Mouse (Mus musculus) cerebellum, postnatal 10 days (tissue): Measurements from ENCODE around the gene Atxn10.

Experiments
- DNase-seq, 2 experiments: peaks; one replicate each; pipeline ENCODE4 v3.0.0; 2021; ENCODE audit warnings: mixed read lengths in 2 of 2

The Atxn10 gene

DNA sequence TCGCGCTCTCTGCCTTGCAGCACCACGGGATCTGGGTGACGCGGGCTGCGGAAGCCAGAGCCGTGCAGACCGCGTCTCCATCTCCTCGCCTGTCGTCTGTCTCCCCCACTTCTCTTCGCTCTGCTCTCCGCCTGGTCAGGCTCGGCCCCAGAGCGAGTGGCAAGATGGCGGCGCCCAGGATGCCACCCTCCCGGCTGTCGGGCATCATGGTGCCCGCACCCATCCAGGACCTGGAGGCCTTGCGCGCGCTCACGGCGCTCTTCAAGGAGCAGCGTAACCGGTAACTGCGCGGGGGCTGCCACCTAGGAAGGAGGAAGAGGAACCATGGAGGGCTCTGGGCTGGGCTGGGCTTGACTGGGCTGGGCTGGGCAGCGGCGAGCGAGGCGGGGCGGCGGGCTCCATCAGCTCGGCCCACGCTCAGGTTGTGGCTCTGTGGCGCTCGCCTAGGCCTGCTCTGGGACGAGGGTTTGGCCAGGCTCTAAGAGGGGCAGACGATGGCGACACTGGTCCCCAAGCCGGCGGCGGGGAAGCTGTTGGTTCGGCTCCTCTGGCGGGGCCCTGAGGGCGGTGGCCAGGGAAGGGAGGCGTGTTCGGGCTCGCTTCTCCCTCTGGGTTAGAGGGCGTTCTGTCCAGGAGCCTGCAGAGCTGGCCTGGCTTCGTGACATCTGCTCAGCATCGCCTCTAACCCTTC, 401 bp downstream of the Atxn10 start:
- DNase-seq: peak; percentile 88 to 89

DNA sequence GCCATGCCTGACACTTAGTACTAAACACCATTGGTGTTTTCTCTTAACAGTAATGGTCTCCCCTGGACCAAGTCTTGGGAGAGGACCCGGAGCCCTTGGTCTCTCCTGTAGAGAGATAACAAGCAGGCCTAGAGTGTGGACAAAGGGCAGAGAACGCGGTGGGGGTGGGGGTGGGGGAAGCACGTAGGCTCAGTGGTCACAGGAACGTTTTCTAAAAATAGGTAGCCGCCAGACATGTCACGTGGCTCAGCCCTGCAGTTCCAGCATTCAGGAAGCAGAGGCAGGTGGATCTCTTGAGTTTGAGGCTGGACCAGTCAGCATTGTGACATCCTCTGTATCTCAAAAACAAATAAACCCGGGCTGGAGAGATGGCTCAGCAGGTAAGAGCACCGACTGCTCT, 1.2 kb downstream of the Atxn10 start:
- DNase-seq: peak in 1 of 2 experiments; percentile 36

DNA sequence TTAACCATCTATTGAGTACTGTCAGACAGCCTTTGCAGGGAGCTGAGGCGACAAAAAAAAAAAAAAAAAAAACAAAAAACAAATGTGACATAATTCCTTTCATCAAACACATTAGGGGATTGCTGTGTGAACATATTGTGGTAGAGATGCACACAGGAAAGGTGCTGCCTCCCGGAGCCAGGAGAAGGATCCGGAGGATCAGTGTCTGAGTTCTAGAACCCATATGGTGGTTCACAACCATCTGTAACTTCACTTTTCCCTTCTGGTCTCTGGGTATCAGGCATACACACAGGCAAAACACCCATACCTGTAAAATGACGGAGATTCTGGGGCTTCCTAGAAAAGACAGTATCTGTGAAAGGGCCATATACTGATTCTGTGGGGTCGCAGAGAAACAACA, 1.9 kb downstream of the Atxn10 start:
- no peak for DNase-seq

DNA sequence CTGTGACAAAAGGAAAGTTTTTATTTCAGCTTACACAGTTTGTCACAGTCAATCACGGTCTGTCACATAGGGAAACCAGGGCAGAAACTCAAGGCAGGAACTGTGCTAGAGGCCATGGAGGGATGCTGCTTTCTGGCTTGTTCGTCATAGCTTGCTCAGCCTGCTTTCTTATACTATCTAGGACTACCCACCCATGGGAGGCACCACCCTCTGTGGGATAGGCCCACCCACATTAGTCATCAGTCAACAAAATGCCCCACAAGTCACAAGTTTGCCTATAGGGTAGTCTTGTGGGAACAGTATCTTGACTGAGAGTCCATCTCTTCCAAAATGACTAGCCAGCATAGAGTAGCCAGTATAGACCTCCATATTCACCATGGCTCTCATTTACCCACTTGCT, 6.2 kb downstream of the Atxn10 start:
- no peak for DNase-seq

DNA sequence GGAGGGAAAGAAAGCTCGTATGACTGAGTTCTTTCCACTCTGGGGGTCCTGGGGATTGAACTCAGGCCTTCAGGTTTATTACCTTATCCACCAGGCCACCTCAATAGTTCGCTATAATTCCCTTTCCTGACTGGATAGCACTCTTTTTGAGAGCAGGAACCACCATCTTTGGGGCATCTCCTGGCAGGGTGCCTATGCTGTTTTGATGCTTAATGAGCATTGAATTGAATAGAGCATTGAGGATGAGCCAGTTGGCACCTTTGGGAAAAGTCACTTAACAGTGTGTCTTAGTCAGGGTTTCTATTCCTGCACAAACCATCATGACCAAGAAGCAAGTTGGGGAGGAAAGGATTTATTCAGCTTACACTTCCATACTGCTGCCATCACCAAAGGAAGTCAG, 8.6 kb downstream of the Atxn10 start:
- DNase-seq: peak; percentile 47 to 52

DNA sequence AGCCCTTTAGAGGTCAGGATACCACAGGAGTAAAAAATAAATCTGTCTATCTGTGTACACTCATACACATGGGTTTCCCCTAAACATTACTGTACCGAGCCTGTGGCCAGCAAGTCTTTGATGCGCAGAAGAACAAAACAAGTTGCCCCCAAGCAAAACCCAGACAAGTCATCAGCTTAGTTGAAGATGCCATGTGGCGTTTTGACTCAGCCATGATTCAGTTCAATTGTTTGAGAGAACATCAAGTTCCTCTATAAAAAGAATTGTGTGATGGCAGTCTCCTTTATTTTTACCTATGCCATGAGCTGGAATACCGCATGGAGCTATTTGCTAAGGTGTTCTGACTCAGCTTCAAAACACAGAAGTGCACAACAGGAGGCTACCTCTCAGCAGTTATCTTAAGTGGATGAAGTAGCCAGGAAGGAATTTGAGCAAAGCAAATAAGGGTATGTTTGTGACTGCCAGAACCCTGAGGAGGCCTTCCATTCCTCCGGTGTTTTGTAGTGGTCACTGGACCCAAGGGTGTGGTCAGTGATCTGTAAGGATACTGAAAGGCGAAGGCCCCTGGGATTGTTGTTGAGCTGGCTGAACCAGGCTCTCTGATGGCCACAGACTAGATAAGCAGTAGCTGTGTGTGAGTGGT, 11.1 kb downstream of the Atxn10 start:
- no peak for DNase-seq

DNA sequence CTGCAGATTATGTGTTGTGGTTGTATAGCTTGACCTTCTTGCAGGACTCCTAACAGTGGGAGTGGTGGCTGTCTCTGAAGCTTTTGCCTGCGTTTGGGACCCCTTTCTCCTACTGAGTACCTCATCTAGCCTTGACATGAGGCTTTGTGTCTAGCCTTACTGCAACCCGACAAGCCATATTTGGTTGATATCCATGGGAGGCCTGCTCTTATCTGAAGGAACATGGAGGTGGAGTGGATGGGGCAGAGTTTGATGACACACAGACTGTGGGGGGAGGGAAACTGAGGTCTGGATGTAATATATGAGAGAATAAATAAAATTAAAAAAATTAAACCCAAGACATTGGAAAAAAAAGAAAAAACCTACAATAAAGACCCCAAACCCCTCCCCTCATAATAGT, 14.1 kb downstream of the Atxn10 start:
- DNase-seq: no peak

DNA sequence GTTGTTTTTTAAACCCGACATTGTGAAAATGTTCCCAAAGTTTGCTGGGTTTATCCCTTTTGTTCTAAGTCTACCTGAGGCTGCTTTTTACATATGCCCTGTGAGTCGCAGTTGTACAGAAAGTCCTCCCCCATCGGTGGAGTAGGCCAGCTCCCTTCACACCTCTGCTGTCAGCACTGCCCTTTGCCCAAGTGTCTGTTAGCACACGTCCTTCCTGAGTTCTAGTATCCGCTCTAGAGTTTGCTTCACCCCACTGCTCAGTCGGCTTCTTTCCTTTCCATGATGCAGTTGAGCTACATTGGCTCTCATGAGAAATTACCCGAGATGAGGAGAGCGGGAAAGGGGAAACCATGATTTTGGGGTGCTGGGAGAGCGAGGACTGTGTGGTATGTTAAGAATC, 18.0 kb downstream of the Atxn10 start:
- DNase-seq: no peak

DNA sequence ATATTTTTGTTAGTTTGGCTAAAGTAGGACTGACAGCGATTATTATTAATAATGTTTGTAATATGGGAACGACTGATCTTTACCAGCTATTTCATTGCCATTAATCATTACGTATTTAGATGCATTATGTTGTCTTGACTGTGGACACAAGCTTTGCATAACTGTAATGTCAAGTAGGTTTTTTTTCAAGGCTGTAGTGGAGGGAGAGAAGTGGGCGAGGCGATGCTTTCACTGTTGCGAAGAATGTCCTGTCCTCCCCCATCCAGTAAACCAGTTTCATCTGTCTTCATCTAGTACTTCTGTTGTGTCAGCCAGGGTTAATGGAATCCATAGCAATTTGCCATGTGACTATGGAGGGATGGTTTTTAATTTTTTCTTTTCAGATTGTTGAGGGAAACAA, 20.1 kb downstream of the Atxn10 start:
- no peak for DNase-seq

DNA sequence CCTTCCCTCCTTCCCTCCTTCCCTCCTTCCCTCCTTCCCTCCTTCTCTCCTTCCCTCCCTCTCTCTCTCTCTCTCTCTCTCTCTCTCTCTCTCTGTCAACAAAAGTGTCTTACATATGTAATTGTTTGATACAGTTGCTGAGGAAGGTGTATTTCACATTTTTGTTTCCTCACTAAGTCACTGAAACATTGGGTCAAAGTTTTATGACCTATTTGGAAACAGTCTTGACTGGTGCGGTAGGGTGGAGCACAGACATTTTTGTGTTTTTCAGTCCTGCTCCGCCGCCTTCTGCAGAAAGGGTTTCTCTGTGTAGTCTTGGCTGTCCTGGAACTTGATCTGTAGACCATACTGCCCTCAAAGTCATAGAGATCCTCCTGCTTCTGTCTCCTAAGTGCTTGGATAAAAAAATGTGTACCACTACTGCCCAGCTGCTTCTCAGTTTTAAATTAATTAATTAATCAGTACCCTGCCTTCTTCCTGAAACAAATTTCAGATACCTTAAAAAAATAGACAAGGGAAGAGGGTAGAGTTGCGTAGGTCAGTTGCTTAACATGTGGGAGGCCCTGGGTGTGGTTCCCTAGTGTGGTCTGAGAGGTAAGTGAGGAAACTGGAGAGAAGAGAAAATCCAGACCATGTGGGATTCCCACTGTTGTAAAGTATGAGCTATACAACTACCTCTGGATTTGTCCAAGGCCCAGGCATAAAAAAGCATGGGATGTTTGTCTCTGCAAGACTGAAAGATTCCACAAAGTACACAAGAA, 21.6 kb downstream of the Atxn10 start:
- DNase-seq: no peak

DNA sequence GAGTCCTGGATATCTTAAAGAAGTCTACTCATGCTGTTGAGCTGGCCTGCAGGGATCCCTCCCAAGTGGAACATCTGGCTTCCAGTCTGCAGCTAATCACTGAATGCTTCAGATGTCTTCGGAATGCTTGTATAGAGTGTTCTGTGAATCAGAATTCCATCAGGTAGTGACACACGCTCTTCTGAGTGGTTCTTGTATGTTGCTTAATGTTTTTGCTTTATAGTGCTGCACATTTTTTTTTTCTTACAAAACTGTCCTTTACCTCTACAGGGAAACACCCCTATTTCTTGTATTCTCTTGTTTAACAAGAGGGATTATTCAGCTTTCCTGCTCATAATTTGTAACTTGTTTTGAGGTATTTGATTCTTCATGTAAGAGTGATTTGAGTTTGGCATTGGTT, 23.4 kb downstream of the Atxn10 start:
- no peak for DNase-seq

DNA sequence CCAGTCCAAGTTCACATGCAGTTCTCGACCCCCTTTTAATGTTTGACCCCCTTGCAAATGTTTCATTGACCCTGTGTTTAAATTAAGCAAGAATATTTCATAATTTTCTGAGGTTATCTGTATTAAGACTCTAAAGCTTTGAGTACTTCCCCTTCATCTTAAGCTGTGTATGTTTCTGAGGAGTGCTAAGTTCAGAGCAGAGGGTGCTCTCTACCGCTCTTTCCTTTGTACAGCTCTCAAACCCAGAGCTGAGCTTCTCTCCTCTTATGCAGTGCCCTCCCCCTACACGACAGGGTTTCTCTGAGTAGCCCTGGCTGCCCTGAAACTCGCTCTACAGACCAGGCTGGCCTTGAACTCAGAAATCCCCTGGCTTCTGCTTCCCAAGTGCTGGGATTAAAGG, 23.9 kb downstream of the Atxn10 start:
- no peak for DNase-seq

DNA sequence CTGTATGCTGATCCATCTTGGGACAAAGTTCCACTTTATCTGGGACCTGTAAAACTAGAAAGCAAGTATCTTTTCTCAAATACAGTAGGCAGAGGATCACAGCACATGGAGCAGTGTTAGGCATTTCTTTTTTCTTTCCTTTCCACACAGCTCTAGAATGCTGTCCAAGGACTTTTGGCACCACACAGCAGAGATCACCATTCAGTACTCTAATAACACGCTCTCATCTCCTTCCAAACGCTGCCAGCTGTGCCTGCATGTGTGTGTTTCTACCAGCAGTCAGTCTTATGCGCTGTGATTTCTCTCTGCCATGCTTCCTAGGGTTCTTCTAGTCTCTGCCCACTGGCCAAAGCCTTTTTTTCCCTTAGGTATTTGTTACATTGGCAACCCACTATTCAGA, 28.3 kb downstream of the Atxn10 start:
- DNase-seq: peak in 1 of 2 experiments; percentile 22

DNA sequence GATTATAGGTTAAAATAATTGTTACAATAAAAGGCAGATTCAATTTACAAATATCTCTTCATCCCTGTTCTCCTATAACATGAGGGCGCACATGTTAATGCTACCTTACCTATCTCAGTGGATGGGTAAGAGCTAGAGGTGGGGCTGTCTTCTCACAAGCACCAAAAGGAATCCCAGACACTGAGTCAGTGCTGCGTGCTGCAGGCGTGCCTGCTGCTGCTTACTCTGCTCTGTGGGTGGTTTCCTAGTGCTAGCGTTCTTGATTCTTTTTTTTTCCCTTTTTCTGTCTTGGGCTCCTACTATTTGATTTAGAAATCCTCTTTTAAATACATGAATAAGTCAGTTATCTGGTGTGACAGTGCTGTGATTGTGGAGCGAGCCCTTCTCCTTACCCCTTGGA, 30.9 kb downstream of the Atxn10 start:
- no peak for DNase-seq

DNA sequence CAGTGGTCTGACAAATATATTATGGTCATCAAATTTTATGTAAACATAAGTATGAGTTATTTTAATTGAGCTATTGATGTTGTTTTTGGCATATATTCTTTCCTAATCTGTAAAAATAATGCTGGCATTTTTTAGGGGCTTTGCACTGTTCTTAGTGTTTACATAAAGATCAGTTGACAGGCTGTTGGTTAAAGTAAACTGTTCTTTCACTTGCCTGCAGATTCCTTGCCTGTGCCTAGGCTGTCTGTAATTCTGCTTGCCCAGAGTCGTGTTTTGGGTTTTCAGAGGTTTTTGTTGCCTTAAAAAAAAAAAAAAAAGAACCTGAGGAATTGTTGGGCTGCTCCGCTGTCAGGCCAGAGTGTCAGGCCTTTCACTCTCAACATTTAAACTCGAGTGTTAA, 33.7 kb downstream of the Atxn10 start:
- no peak for DNase-seq

DNA sequence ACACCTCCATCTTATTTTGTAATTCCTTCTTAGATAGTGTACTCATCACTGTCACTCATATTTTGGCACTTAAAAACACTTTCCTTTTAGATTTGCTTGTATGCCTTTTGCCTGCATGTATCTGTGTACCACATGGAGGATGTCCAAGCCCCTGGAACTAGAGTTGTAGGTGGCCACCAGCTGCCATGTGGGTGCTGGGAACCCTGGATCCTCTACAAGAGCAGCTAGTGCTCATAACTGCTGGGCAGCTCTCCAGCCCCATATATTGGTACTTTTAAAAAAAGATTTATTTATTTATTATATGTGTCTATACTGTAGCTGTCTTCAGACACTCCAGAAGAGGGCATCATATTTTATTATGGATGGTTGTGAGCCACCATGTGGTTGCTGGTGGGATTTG, 37.1 kb downstream of the Atxn10 start:
- no peak for DNase-seq

DNA sequence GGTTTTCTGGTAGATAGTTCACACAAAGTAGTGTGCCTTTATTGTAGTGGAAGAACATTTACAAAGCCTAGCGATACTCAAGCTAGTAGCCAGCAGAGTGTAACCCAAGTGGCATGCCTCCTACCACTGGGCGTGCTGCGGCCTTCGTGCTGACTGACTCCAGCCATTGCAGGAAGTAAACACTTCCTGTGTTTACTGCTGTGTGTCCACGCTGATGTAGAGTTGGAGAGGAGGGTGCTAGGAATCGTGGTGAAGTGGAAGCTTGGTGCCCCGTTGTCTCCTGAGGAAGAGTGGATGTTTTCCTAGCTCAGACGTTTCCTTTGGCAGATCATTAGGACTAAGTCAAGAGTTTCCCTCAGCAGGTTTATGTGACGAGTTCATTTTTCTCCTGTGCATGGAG, 47.4 kb downstream of the Atxn10 start:
- DNase-seq: no peak

DNA sequence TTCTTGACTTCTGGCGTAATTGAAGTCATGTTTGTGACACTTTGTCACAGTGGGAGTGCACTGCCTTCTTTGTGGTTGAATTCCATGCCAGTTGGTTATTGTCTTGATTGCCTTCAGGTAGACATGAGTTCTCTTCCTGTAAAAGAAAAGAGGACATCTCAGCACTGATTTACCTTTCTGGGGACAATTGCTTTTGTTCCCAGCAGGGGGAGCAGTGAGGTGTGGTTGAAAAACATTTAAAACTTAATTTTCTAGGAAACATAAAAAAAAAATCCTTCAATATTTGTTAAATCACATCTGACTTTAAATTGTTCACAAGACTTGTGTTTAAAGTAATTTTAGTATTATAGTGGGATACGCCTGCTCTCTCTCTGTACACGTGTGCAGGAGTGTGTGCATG, 52.7 kb downstream of the Atxn10 start:
- peak; percentile 26 to 50 for DNase-seq

DNA sequence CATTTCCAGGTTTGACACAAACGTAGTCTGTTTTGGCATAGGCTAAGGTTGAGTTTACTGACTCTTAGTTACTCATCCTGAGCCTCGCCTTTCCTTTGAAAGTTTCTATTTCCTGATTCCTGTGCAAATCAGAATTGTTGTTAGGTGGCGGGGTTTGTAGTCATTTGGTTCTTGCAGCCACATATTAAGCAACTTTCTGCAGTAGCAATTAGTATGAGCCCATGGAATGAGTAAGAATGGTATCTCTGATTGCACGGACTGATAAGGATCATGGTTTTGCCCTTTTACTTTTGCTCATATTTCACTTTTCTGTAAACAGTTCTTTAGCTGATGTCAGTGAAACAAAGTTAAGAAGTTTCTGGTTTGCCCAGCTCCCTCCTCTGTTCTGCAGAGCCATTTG, 53.9 kb downstream of the Atxn10 start:
- DNase-seq: no peak

DNA sequence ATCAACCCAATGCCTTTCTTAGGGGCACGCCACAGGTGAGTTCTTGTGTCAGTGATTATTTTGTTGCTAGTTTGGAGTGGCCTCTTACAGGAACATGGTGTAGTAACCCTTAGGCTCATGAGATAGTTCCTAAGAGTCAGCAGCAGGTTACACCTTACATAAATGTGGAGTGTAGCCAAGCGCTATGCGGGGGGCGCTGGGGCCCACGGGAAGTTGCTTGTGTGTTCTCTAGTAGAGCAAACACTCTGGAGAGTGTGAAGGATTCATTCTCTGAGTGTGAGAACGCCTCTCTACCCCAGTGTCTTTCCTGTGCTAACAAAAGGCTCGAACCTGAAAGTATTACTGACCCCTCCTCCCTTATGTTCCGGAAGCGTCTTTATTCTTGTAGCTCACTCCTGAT, 59.3 kb downstream of the Atxn10 start:
- no peak for DNase-seq

DNA sequence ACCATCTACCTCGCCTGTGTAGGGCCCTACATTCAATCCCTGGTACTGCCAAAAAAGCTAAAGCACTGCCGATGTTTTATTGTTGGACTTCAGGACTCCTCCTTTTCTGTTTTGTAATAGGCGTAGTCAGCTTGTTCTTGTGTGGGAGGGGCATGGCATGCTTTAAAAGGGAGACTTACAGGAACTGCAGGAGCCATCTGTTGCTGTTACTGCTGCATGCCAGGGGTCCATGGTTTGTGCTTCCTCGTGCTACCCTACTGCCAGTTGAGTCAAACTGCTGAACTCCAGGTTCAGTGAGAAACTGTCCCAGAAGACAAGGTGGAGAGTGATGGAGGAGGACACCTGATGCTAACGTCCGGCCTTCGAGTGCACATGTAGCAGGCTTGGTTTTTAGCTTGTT, 65.9 kb downstream of the Atxn10 start:
- DNase-seq: peak; percentile 38 to 59

DNA sequence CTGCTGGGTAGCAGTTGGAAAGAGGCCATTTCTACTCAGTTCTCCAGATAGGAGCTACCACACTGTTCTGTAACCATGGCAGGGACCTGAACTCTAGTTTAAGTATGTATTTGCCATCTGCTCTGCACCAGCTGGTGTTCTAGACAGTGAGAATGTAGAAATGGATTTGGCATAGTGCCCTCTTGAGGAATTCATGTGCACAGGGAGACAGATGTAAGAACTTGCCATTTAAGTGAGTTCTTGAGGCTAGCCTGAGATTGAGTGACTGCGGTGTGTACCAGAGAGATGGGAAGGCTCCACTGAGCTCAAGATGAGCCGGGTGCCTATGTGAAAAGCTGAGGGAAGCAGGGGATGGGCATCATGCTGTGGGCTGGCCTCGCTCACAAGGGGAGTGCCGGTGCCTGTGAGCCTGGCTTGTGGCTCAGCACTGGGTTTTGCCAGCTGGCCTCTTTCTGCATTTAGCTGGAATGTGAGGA, 67.2 kb downstream of the Atxn10 start:
- peak; percentile 90 to 93 for DNase-seq

DNA sequence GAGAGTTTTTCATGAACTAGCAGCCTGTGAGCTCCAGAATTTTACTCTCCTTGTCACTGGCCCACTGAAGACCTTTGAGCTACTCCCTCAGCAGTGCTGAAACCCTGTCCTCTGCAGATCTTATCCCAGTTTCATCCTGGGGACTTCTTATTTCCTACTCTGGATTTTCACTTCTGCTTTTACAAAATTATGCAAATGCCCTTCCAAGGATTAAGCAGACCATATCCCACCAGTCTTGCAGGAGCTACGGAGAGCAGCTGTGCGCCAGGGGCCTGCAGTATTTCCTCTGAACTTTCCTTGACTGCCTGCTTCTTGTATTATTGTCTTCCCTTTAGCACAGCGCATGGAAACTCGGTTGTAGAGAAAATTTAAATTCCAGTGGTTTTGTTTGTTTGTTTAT, 68.7 kb downstream of the Atxn10 start:
- peak in 1 of 2 experiments; percentile 10 for DNase-seq

DNA sequence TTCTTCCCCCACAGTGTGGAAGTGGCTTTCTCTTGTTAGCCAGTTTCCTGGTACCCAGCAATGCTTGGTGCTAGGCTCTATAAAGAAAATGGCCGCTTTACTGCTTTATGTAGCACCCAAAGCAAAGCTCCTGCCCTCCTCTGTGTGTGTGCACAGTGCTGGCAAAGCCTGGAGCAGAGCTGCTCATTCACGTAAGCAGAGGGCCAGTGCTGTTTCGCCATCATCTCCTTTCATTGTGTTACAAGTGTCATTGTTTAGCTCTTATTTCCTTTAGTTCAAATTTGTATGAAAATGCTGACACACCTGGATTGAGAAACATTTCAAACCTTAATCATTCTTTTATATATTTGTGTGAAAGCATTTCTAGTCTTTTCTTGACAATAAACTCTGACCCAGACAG, 69.5 kb downstream of the Atxn10 start:
- no peak for DNase-seq
